Mouse (Mus musculus) midbrain, embryonic 16.5 days (tissue): ENCODE measurements around the gene Carnmt1. TPM values are rescaled to one million over a fixed set of nuclear protein-coding genes. Genes with fewer than 3 reads are reported as not detected.

Experiments
- ATAC-seq: fragments of 200-750 bp; cut with Nextera tagmentation; 2 replicates; pipeline ENCODE4 v1.8.0; 2017; ENCODE audit warnings: moderate TSS enrichment
- H3K27ac ChIP-seq: fragments of 300-500 bp; sonication (generic); 2 replicates; pipeline ENCODE4 v1.5.1; 2014; ENCODE audit warnings: mild to moderate bottlenecking, low read length, mixed read lengths
- H3K27me3 ChIP-seq: fragments of 300-500 bp; sonication (generic); 2 replicates; pipeline ENCODE4 v1.6.1; 2014; ENCODE audit warnings: low read depth, low read length, mixed read lengths; ENCODE audit not compliant: control insufficient read depth, insufficient read depth
- H3K36me3 ChIP-seq: fragments of 300-500 bp; sonication (generic); 2 replicates; pipeline ENCODE4 v1.6.1; 2014; ENCODE audit warnings: mild to moderate bottlenecking, low read length, moderate library complexity, mixed read lengths; ENCODE audit not compliant: control insufficient read depth, insufficient read depth
- H3K4me1 ChIP-seq: fragments of 300-500 bp; sonication (generic); 2 replicates; pipeline ENCODE4 v1.6.1; 2014; ENCODE audit warnings: mild to moderate bottlenecking, low read length, mixed read lengths; ENCODE audit not compliant: control insufficient read depth, insufficient read depth
- H3K4me2 ChIP-seq: fragments of 300-500 bp; sonication (generic); 2 replicates; pipeline ENCODE4 v1.6.1; 2014; ENCODE audit warnings: mild to moderate bottlenecking, low read length, mixed read lengths
- H3K4me3 ChIP-seq: fragments of 300-500 bp; sonication (generic); 2 replicates; pipeline ENCODE4 v1.5.1; 2014; ENCODE audit warnings: low read depth, mild to moderate bottlenecking, low read length, moderate library complexity, mixed read lengths
- H3K9ac ChIP-seq: fragments of 300-500 bp; sonication (generic); 2 replicates; pipeline ENCODE4 v1.6.1; 2014; ENCODE audit warnings: low read depth, low read length, mixed read lengths
- H3K9me3 ChIP-seq: fragments of 300-500 bp; sonication (generic); replicated peaks from 2 replicates; pipeline ENCODE4 v1.6.1; 2014; ENCODE audit warnings: mild to moderate bottlenecking, low read length, mixed read lengths; ENCODE audit not compliant: control insufficient read depth, poor library complexity, severe bottlenecking
- WGBS: fragments of 180-500 bp; shearing (Covaris S2); extraction: QIAGEN DNeasy Blood & Tissue Kit; methylation state at CpG from one replicate; pipeline ENCODE4 v1.1.7; 2014; 5-methylcytosine and 5-hydroxymethylcytosine counted together
- polyA plus RNA-seq: library from polyadenylated mRNA; unstranded; fragments of >200 nt; fragmentation: Nextera tagmentation; extraction: Ambion mirVana; gene quantifications from 2 replicates; pipeline ENCODE4 v1.2.1, GENCODE M21; 2015

Carnmt1 gene
- polyA plus RNA-seq, 1 experiment from 2014 or later = 10.1 TPM

DNA sequence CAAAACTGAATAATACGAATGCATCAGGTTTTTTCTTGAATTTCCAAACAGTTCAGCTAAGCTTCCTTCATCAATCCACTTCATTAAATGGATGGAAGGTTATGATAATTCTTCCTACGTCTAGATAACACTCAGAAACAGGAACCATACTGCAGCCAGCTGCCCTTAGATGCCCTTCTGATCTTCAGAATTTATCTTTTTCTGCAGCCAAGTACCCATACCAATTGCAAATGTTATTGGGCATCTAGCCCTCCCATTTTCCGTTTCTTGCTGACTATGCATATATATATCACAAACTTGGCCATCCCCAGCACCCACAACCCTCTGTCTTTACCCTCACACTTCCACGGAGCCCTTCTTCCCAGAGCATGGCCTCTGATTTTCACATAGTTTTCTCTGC lies 20.6 kb upstream of the Carnmt1 start:
- 83% methylated on average over 4 of the region's 4 CpGs for WGBS
- no peak overlapping the region for H3K9ac ChIP-seq
- no peak for ATAC-seq
- no peaks in the 10 kb centered on the region for H3K27me3 ChIP-seq
- H3K36me3 ChIP-seq = no peaks in the 10 kb centered on the region
- no peak overlapping the region for H3K27ac ChIP-seq
- no peak overlapping the region for H3K4me3 ChIP-seq
- H3K4me2 ChIP-seq = no peak overlapping the region
- H3K4me1 ChIP-seq = no peaks in the 10 kb centered on the region
- H3K9me3 ChIP-seq = no peaks in the 10 kb centered on the region

DNA sequence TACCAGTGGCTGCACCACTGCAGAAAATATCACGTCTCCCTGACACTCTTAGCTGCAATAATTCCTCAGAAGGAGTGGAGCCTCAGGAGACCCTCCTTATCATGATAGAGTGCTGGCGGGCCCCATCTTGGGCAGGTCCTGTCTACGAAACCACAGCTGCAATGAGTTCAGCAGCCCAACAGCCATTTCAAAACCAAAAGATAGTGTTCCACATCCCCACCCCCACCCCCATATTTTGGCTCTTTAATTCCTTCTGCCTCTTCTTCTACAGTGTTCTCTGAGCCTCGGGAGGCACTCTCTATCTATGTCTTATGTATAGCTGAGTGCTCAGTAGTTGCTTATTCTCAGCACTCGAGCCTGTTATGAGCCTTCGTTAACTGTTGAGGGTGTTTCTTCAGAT lies 20.1 kb upstream of the Carnmt1 start:
- no peak for ATAC-seq
- Histone ChIP-seq H3K4me3 (no peak overlapping the region), H3K9ac (no peak overlapping the region), H3K36me3 (no peaks in the 10 kb centered on the region), H3K27ac (no peak overlapping the region), H3K9me3 (no peaks in the 10 kb centered on the region), H3K4me1 (no peaks in the 10 kb centered on the region), H3K4me2 (no peak overlapping the region), H3K27me3 (no peaks in the 10 kb centered on the region)
- WGBS = 82% methylated on average over 6 of the region's 6 CpGs

DNA sequence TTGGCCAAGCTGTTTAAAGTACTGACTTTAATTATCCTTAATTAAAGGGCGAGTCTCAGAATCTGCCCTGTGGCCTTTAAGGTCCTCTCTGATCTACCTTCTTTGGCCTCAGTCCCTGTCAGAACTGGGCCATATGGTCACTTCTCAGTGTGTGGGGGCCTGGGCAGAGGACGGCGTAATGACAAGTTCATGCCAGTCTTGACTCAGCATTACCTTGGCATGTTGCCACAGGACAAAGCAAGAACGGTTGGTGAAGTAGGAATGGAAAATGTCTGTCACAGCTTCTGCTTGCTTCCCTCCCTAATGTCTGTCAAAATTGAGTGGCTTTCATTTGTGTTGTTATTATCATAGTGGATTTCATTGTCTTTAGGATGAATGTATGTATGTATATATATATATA lies 18.0 kb upstream of the Carnmt1 start:
- no peaks in the 10 kb centered on the region for H3K4me1 ChIP-seq
- WGBS = 80% methylated on average over 4 of the region's 4 CpGs
- H3K27ac ChIP-seq = no peak overlapping the region
- no peaks in the 10 kb centered on the region for H3K9me3 ChIP-seq
- no peaks in the 10 kb centered on the region for H3K36me3 ChIP-seq
- H3K27me3 ChIP-seq = no peaks in the 10 kb centered on the region
- H3K4me2 ChIP-seq = no peak overlapping the region
- H3K4me3 ChIP-seq = no peak overlapping the region
- ATAC-seq = no peak
- H3K9ac ChIP-seq = no peak overlapping the region

DNA sequence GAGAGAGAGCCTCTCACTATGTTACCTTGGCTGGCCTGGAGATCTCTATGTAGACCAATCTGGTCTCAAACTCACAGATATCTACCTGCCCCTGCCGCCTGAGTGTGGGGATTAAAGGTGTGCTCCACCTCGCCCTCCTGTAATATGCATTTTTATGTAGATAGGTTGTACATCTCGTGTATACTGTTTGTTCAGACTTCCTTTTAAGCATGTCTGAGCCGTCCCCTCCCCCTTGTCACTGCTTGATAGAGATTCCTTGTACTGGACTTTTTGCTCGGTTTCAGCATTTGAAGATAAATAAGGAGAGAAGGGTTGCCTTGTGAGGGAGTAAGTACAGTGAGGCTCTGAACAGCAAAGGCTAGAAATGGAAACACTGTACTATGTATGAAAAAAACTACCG lies 17.5 kb upstream of the Carnmt1 start:
- Histone ChIP-seq H3K4me3 (no peak overlapping the region), H3K4me1 (no peaks in the 10 kb centered on the region), H3K36me3 (no peaks in the 10 kb centered on the region), H3K4me2 (no peak overlapping the region), H3K9me3 (no peaks in the 10 kb centered on the region), H3K9ac (no peak overlapping the region), H3K27me3 (no peaks in the 10 kb centered on the region), H3K27ac (no peak overlapping the region)
- WGBS = 88% methylated on average over 6 of the region's 6 CpGs
- ATAC-seq = no peak

DNA sequence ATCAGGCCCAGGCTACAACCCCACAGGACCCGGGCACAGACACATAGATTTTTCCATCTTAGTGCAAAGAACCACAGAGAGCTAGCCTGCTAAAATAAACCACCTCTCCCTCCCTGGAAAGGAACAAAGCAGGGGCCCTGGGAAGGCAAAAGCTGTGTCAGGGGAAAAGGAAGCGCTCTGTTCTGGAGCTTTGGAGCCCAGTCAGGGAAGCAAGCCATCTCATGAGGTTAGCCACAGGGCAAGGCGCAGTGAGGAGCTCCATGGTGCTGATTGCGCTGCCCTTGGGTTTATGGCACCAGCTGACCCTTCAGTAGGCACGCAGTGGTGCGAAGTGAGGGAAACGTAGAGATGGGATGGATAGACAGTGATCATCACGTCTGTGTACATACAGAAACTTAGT lies 16.2 kb upstream of the Carnmt1 start:
- Histone ChIP-seq H3K9ac (no peak overlapping the region), H3K4me2 (no peak overlapping the region), H3K4me3 (no peak overlapping the region), H3K27me3 (no peaks in the 10 kb centered on the region), H3K4me1 (no peaks in the 10 kb centered on the region), H3K36me3 (no peaks in the 10 kb centered on the region), H3K27ac (no peak overlapping the region), H3K9me3 (no peaks in the 10 kb centered on the region)
- WGBS = 92% methylated on average over 8 of the region's 8 CpGs
- no peak for ATAC-seq

DNA sequence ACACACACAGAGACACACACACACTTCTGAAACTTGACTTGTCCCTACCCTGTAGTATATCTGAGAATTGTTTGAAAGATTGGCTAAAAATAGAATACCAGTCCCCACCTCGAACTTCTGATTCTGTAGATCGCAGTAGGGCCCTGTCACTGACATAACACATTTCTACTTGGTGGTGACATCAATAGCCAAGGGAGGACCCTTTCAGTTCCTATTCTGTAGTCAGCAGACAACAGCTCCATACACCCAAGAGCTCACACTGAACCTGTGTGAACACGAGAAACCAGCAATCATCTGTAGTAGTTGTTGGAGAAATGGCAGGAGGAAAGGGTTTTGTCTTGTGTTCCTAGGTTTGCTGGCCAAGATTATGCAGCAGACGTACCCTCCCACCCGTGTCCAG lies 15.6 kb upstream of the Carnmt1 start:
- H3K4me3 ChIP-seq = no peak overlapping the region
- ATAC-seq = no peak
- no peaks in the 10 kb centered on the region for H3K4me1 ChIP-seq
- H3K9ac ChIP-seq = no peak overlapping the region
- H3K9me3 ChIP-seq = no peaks in the 10 kb centered on the region
- no peak overlapping the region for H3K4me2 ChIP-seq
- no peaks in the 10 kb centered on the region for H3K36me3 ChIP-seq
- WGBS = 84% methylated on average over 5 of the region's 5 CpGs
- H3K27me3 ChIP-seq = no peaks in the 10 kb centered on the region
- no peak overlapping the region for H3K27ac ChIP-seq

DNA sequence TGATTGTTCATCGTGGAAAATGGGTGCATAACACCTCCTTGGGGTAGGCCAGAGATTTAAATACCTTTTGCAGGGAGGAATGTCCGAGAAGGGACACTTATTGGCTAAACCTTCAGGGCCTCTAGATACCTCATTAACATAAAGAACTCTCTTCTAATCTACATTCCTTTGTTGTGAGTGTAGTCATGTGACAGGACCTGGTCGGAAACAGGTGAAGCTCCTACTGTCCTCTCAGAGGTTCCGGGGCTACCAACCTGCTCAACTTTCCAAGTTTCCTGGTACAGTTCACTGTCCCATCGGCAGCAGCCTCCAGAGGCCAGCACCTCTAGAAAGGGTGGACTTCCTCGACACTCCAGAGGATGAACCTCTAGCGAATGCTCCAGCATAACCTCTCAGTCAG lies 14.6 kb upstream of the Carnmt1 start:
- no peak overlapping the region for H3K9ac ChIP-seq
- no peak overlapping the region for H3K4me3 ChIP-seq

DNA sequence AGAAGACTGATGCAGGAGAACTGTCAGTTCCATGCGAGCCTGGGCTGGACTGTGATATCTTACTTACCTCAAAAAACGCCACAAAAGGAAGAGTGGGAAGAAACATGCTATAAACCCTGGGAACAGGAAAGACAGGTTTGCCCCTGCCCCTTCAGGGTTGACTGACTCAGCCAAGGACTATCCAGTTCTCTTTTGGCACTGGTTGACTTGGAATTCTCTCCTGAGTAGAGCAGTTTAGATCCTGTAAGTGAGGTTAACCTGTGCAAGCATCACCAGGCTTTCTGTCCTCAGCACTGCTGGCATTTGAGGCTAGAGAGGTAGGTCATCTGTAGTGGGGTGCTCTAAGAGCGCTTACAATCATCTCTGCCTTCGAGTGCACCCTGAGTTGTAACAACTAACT lies 12.1 kb upstream of the Carnmt1 start:
- H3K4me3 ChIP-seq = no peak overlapping the region
- no peaks in the 10 kb centered on the region for H3K9me3 ChIP-seq
- no peak overlapping the region for H3K9ac ChIP-seq
- no peak for ATAC-seq
- no peak overlapping the region for H3K27ac ChIP-seq
- no peaks in the 10 kb centered on the region for H3K27me3 ChIP-seq
- 71% methylated on average over 4 of the region's 4 CpGs for WGBS
- H3K4me2 ChIP-seq = no peak overlapping the region
- no peaks in the 10 kb centered on the region for H3K36me3 ChIP-seq
- H3K4me1 ChIP-seq = no peaks in the 10 kb centered on the region

More for the DNA sequence above, 14.6 kb upstream of the Carnmt1 start:
- no peak for ATAC-seq
- WGBS = 86% methylated on average over 7 of the region's 7 CpGs
- no peaks in the 10 kb centered on the region for H3K4me1 ChIP-seq
- H3K36me3 ChIP-seq = no peaks in the 10 kb centered on the region
- H3K4me2 ChIP-seq = no peak overlapping the region
- no peaks in the 10 kb centered on the region for H3K9me3 ChIP-seq
- no peak overlapping the region for H3K27ac ChIP-seq
- no peaks in the 10 kb centered on the region for H3K27me3 ChIP-seq

DNA sequence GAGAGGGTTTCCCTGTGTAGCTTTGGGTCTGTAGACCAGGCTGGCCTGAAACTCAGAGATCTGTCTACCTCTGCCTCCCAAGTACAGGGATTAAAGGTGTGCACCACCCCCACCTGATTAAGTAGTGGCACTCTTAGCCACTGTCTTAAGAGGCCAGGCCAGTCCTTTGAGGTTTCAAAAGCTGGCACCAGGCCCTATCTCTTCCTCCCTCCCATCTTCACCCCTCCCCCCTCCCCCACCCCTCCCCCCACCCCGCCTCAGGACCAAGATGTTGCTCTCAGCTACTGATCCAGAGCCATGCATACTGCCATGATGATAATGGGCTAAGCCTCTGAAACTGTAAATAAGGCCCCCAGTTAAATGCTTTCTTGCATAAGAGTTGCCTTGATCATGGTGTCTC lies 11.2 kb upstream of the Carnmt1 start:
- Histone ChIP-seq H3K9me3 (no peaks in the 10 kb centered on the region), H3K4me1 (no peaks in the 10 kb centered on the region), H3K4me2 (no peak overlapping the region), H3K9ac (no peak overlapping the region), H3K4me3 (no peak overlapping the region), H3K36me3 (no peaks in the 10 kb centered on the region), H3K27me3 (no peaks in the 10 kb centered on the region), H3K27ac (no peak overlapping the region)
- WGBS = no CpG with 5 or more reads among the region's 1 CpGs
- ATAC-seq = no peak

DNA sequence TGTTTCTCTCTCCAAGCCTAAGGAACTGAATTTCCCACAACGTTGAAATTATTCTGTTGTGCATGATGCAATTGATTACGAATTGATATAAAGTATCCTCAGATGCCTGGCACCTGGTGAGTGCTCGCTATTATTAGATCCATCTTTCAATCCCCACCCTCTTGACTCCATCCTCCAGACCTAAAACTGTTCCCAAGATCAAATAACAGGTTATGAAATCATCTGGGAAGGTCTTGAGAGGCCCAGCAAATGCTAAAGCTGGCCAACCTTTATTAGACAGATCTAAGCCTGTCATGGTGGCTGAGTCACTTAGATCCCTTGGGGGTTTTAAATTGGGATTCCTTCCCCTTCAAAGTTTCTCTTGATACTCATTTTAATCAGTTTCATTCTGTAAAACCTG lies 10.1 kb upstream of the Carnmt1 start:
- Histone ChIP-seq H3K4me1 (no peaks in the 10 kb centered on the region), H3K9me3 (no peaks in the 10 kb centered on the region), H3K4me3 (no peak overlapping the region), H3K4me2 (no peak overlapping the region), H3K9ac (no peak overlapping the region), H3K27ac (no peak overlapping the region), H3K27me3 (no peaks in the 10 kb centered on the region), H3K36me3 (no peaks in the 10 kb centered on the region)
- WGBS = 91% methylated on average over 3 of the region's 3 CpGs
- ATAC-seq = no peak
